Mouse (Mus musculus) heart, embryonic 14.5 days (tissue): ENCODE results near the gene Hoxd11. TPM values are rescaled to one million over a fixed set of nuclear protein-coding genes. Genes with fewer than 3 reads are reported as not detected.

Source experiments
- ATAC-seq: fragments of 200-750 bp; cut with Nextera tagmentation; 2 replicates; pipeline ENCODE4 v1.8.0; 2017; ENCODE audit warnings: low read depth, moderate TSS enrichment; ENCODE audit not compliant: insufficient number of reproducible peaks, insufficient read depth, low FRiP score
- H3K27ac ChIP-seq, 2 experiments: fragments of 200-500 bp in 1 of 2; fragments of 300-500 bp in 1 of 2; sonication (generic) in 1 of 2; replicated peaks in 1 of 2; 2 replicates each; pipeline ENCODE4 v1.5.1; 2012 to 2014; ENCODE audit warnings: low read depth in 2 of 2, low read length in 2 of 2, control low read depth in 1 of 2, mild to moderate bottlenecking in 1 of 2, mixed read lengths in 1 of 2; ENCODE audit not compliant: control insufficient read depth in 1 of 2, insufficient read depth in 1 of 2
- H3K27me3 ChIP-seq: fragments of 300-500 bp; sonication (generic); 2 replicates; pipeline ENCODE4 v1.6.1; 2014; ENCODE audit warnings: mild to moderate bottlenecking, low read length, control low read depth; ENCODE audit not compliant: control insufficient read depth, insufficient read depth
- H3K36me3 ChIP-seq: fragments of 300-500 bp; sonication (generic); 2 replicates; pipeline ENCODE4 v1.6.1; 2014; ENCODE audit warnings: mild to moderate bottlenecking, control low read depth, low read length, mixed read lengths; ENCODE audit not compliant: control insufficient read depth, insufficient read depth
- H3K4me1 ChIP-seq, 2 experiments: fragments of 200-500 bp in 1 of 2; fragments of 300-500 bp in 1 of 2; sonication (generic) in 1 of 2; 2 replicates each; pipeline ENCODE4 v1.6.1; 2012 to 2014; ENCODE audit warnings: low read length in 2 of 2, control low read depth in 1 of 2, mixed read lengths in 1 of 2; ENCODE audit not compliant: control insufficient read depth in 2 of 2, insufficient read depth in 2 of 2
- H3K4me2 ChIP-seq: fragments of 300-500 bp; sonication (generic); 2 replicates; pipeline ENCODE4 v1.6.1; 2014; ENCODE audit warnings: mild to moderate bottlenecking, low read length
- H3K4me3 ChIP-seq, 2 experiments: fragments of 200-500 bp in 1 of 2; fragments of 300-500 bp in 1 of 2; sonication (generic) in 1 of 2; 2 replicates each; pipeline ENCODE4 v1.5.1; 2012 to 2014; ENCODE audit warnings: low read length in 2 of 2, mild to moderate bottlenecking in 2 of 2, control low read depth in 1 of 2, low read depth in 1 of 2, moderate library complexity in 1 of 2; ENCODE audit not compliant: control insufficient read depth in 1 of 2, insufficient read depth in 1 of 2
- H3K9ac ChIP-seq: fragments of 300-500 bp; sonication (generic); 2 replicates; pipeline ENCODE4 v1.6.1; 2014; ENCODE audit warnings: mild to moderate bottlenecking, low read length
- H3K9me3 ChIP-seq: fragments of 300-500 bp; sonication (generic); 2 replicates; pipeline ENCODE4 v1.6.1; 2016; ENCODE audit warnings: low read length, control low read depth; ENCODE audit not compliant: control insufficient read depth
- WGBS: fragments of 180-500 bp; shearing (Covaris S2); extraction: QIAGEN DNeasy Blood & Tissue Kit; methylation state at CpG from one replicate; pipeline ENCODE4 v1.1.7; 2014; 5-methylcytosine and 5-hydroxymethylcytosine counted together
- polyA plus RNA-seq: library from polyadenylated mRNA; unstranded; fragments of >200 nt; fragmentation: Nextera tagmentation; extraction: Ambion mirVana; gene quantifications from 2 replicates; pipeline ENCODE4 v1.2.1, GENCODE M21; 2014

The Hoxd11 gene
- polyA plus RNA-seq, 1 experiment from 2014 or later, result not detected

- Histone ChIP-seq H3K9ac (peak within 1 kb of the TSS; percentile 31), H3K4me2 (peak within 1 kb of the TSS; percentile 70), H3K27me3 (peaks cover 100% of the 10 kb centered on the region), H3K4me3 (peak within 1 kb of the TSS; percentile 42 to 43), H3K4me1 (peaks cover 4 to 8% of the 10 kb centered on the region in 2 experiments; a peak in 3 of 4 replicates), H3K9me3 (no peaks in the 10 kb centered on the region), H3K27ac (no peak within 1 kb of the TSS), H3K36me3 (no peaks in the 10 kb centered on the region)
- under 1% methylated on average over 65 of the region's 65 CpGs for WGBS
- no peak for ATAC-seq
Measured at GRCm38 (mm10) chr2:74711721-74712621, 32.6 kb downstream of the Hoxd11 start, which contains the start of the genes Hoxd3 and Hoxd4. Gene Hoxd3 (plus strand): TSS chr2:74711927. Gene Hoxd4 (plus strand): TSS chr2:74711929.

DNA sequence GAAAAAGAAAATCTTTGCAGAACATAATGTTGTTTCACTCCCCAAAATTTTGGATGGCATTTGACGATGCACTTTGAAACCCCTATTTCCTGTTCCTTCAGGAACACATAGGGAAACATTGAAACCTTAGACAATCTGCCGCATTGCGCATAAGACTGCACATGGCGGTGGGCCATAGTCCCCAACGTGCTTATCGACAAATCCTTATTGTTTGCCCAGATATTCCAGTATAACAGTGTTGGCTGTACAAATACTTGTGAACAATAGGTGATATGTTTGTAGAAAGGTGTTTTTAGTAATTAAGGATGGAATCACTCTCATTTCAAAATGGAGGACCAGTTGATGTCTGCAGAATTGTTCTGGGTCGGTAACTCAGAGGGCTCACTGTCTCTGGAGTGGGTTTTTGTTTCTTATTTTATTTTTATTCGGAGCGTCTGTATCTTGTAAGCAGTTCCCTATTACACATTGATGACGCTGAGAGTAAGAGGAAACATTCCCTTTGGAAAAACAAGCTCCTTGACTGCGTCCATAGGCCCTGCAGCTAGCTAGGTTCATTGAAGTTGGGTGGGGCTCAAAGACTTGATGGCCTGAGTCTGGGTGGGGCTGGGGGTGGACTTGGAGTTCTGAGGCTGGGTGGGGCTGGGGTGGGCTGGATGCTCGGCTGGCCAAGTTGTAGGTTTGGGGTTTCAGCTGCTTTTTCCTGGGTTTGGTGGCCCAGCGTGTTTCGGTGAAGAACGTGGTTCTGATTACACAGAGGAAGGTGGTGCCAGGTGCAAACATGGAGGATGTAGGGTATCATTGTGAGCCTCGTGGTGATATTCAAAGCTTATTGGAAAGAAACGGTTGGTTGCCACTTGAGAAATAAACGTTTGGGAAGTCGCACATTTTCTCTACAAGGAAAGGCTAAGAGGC, 34.1 kb downstream of the Hoxd11 start:
- Histone ChIP-seq H3K27me3 (peaks cover 99% of the 10 kb centered on the region), H3K9me3 (no peaks in the 10 kb centered on the region), H3K9ac (no peak overlapping the region), H3K36me3 (no peaks in the 10 kb centered on the region), H3K27ac (no peak overlapping the region), H3K4me2 (no peak overlapping the region), H3K4me3 (no peak overlapping the region), H3K4me1 (peaks cover 4 to 8% of the 10 kb centered on the region in 2 experiments; a peak in 3 of 4 replicates)
- WGBS, result 5% methylated on average over 19 of the region's 19 CpGs
- ATAC-seq, result no peak

DNA sequence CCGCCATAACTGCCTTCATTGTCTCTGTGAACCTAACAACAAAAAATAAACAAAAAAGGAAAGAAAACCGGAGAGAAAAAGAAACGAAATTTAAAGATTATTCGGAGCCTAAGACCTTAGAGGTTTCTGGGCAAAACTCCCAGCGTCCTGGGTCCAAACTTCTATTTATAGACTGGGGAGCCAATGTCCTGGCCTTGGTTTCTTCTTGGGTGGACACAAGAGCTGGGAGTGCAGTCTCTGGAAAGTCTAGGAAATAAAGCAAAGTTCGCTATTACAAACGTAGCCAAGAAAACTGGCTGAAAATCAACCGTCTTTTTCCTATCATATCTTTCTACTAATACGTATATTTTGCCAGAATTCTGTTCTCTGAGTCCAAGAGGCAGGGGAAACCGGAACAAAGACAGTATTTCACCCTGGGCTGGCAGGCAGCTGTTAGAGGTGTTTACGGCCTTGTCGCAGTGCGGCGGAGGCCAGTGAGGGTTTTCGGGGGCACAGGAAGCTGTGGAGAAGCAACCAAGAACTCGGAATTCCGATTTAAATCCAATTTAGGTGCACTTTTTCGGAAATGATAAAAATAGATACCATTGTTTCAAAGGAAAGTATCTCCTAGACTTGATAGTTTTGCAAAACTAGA, 34.9 kb downstream of the Hoxd11 start:
- H3K27me3 ChIP-seq, result peaks cover 99% of the 10 kb centered on the region
- H3K4me1 ChIP-seq, result peaks cover 4 to 8% of the 10 kb centered on the region in 2 experiments; a peak in 3 of 4 replicates
- WGBS, result 7% methylated on average over 18 of the region's 18 CpGs
- no peak overlapping the region for H3K4me3 ChIP-seq
- no peaks in the 10 kb centered on the region for H3K9me3 ChIP-seq
- H3K36me3 ChIP-seq, result no peaks in the 10 kb centered on the region
- H3K4me2 ChIP-seq, result no peak overlapping the region
- H3K27ac ChIP-seq, result no peak overlapping the region
- no peak overlapping the region for H3K9ac ChIP-seq
- no peak for ATAC-seq

- H3K4me3 ChIP-seq, result no peak overlapping the region
- no peaks in the 10 kb centered on the region for H3K9me3 ChIP-seq
- H3K36me3 ChIP-seq, result no peaks in the 10 kb centered on the region
- H3K4me1 ChIP-seq, result peaks cover 4 to 8% of the 10 kb centered on the region in 2 experiments; a peak in 3 of 4 replicates
- ATAC-seq, result no peak; the same call in 1 of the 2 replicates
- H3K27me3 ChIP-seq, result peaks cover 99% of the 10 kb centered on the region
- no peak overlapping the region for H3K4me2 ChIP-seq
- no peak overlapping the region for H3K9ac ChIP-seq
- WGBS, result under 1% methylated on average over 14 of the region's 14 CpGs
- H3K27ac ChIP-seq, result no peak overlapping the region
Measured at GRCm38 (mm10) chr2:74714881-74715280, 35.5 kb downstream of the Hoxd11 start.

DNA sequence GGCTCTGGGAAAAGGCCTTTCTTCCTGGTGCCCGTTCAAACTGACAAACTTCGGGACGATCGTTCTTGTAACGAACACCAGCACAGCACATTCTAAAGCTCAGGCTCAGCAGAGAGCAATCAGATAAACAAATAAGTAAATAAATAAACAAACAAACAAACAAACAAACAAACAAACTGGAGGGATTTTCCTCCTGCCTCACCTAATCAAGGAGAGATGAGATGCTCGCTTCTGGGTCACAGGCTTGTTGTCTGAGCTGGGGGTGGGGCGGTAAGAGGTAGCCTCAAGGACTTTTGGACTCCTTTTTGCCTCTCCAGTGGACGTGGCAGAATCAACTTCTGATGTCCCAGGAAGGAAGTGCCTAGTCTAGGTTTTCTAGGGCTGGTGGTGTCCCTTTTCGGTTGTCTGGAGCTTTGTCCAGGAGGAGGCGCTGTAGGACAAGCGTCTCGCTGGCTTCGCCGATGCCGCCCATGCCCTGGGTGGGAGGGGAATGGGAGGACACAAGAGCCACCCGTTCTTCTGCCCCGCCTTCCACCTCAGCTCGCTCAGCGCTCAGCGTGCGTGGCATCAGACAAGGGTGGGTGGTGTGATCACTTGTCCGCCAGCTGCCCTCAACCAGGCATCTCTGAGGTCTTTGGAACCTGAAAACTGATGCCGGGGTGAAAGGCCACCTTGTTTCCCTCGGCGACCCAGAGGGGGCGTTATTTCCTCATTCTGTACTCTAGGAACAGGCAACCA, 36.3 kb downstream of the Hoxd11 start:
- 2% methylated on average over 26 of the region's 26 CpGs for WGBS
- Histone ChIP-seq H3K9ac (no peak overlapping the region), H3K36me3 (no peaks in the 10 kb centered on the region), H3K27ac (no peak overlapping the region), H3K4me2 (peak overlapping the region; percentile 54), H3K27me3 (peaks cover 99% of the 10 kb centered on the region), H3K4me3 (peak overlapping the region; percentile 20 to 21), H3K4me1 (peaks cover 4 to 8% of the 10 kb centered on the region in 2 experiments; a peak in 3 of 4 replicates), H3K9me3 (no peaks in the 10 kb centered on the region)
- peak; percentile 76; the same call in 1 of the 2 replicates for ATAC-seq

DNA sequence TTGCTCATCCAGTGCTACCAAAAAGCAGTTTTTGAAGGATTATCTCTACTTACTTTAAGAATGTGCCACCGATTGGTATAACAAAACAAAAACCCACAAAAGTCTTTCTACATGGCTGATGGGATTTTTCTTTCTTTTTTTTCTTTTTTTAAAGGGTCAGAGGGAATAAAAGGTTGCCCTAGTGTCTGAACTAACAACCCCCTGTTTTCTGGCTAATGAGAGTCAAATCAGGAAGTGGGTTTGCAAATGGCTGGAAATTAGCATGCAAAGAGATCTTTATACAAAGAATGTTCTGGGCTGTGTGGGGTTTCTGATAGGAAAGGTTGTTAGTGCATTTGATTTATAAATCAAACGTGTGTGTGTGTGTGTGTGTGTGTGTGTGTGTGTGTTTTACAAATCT, 41.0 kb downstream of the Hoxd11 start:
- Histone ChIP-seq H3K36me3 (no peaks in the 10 kb centered on the region), H3K9me3 (no peaks in the 10 kb centered on the region), H3K4me3 (no peak overlapping the region), H3K4me2 (no peak overlapping the region), H3K27ac (no peak overlapping the region), H3K27me3 (peaks cover 99% of the 10 kb centered on the region), H3K4me1 (peaks cover 0 to 2% of the 10 kb centered on the region in 2 experiments; a peak in 1 of 4 replicates), H3K9ac (no peak overlapping the region)
- 7% methylated on average over 2 of the region's 2 CpGs for WGBS
- ATAC-seq, result no peak
